23 mouse cellular contexts compared by ENCODE assay signal in genomic region chr1:86719391-86719790, GRCm38 (mm10). TPM values are rescaled to one million over a fixed set of nuclear protein-coding genes. Genes with fewer than 3 reads are reported as not detected.
DNase-seq lines count a peak whose midpoint lies in the region; ATAC-seq lines count a peak whose summit lies in the region.
"Had no signal": no experiment of that assay in that cellular context is flagged by ENCODE, and none has a peak within 500 bp of the region (broad histone marks: within the 10 kb centered on the region; RNA-seq: fewer than 3 reads in every experiment).

No protein-coding gene starts in this region.

- peak; percentile 68 to 87 for DNase-seq in adrenal gland, adult (ENCODE audit: inconsistent age in 2 of 2, low spot score in 1 of 2)
- DNase-seq in adrenal gland, adult 18-20 months (ENCODE audit: low spot score in 2 of 2), result no peak
- DNase-seq in lung, postnatal 36 days, result peak; percentile 7
- no peak for DNase-seq in lung, adult 18-20 months
- peak; percentile 72 for DNase-seq in adrenal gland, adult 2 months
- DNase-seq in gastrocnemius, postnatal 14 days, result peak; percentile 19
- no peak for DNase-seq in frontal cortex, postnatal 10 days (ENCODE audit: low spot score in 2 of 2)
- DNase-seq: cerebellum, adult 9-11 months; kidney, adult 18-20 months; layer of hippocampus, postnatal 36 days; right cerebral cortex, adult 18-20 months had no signal

- no peak for ATAC-seq in cerebellum, adult (ENCODE audit: insufficient number of reproducible peaks, low FRiP score, low TSS enrichment)
- ATAC-seq: CD4-positive, CD25-positive, alpha-beta regulatory T cell, adult 4 months; forebrain, embryonic 13.5 days; lung, postnatal 0 days; midbrain, embryonic 16.5 days had no signal

- intact Hi-C loops in gastrocnemius, postnatal 14 days (cut with DNase I; ENCODE audit: low total_unique reads), result no loop called here

RNA-seq across cellular contexts. Expression of gene Dis3l2, which starts 15.8 kb away (rescaled TPM):
- total RNA-seq in adrenal gland, adult 18-20 months (2021), result 10 to 100 TPM; 12.5 to 14.2 TPM
- 10 to 100 TPM; 14.8 to 14.9 TPM for total RNA-seq in adrenal gland, adult 2 months (2021)
- 8.4 and 11.2 TPM in 2 replicates for polyA plus RNA-seq in adrenal gland, adult 2 months (2012; rRNA removed)
- total RNA-seq in gastrocnemius, postnatal 14 days (2021), result 10 to 100 TPM; 11.1 to 12.0 TPM

RNA-seq across cellular contexts. Expression of gene Nppc, which starts 49.0 kb away (rescaled TPM):
- total RNA-seq in adrenal gland, adult 18-20 months (2021), result under 1 TPM in 1 of 2 experiments, not detected in 1; 0.40 TPM
- under 1 TPM in 1 of 2 experiments, not detected in 1; 0.55 TPM for total RNA-seq in adrenal gland, adult 2 months (2021)
- 0.44 and 0.45 TPM in 2 replicates for polyA plus RNA-seq in adrenal gland, adult 2 months (2012; rRNA removed)
- total RNA-seq in gastrocnemius, postnatal 14 days (2021), result 1 to 10 TPM in 1 of 2 experiments, under 1 TPM in 1; 0.51 to 2.3 TPM
- total RNA-seq: granulocyte monocyte progenitor cell, adult 5-6 weeks; megakaryocyte progenitor cell, adult 5-6 weeks; MEL; neutrophil, adult 5-6 weeks had no signal
- polyA plus RNA-seq: CD4-positive, CD25-positive, alpha-beta regulatory T cell, adult 4 months; erythroblast, embryonic 14.5 days; liver, embryonic 15.5 days; small intestine, adult 2 months had no signal

Comparison
In these comparisons a context has a peak if more than half of its experiments do, and no peak if none do; other contexts are left out.
1. DNase-seq: peak in adrenal gland, adult (2 of 2), lung, postnatal 36 days (single experiment), adrenal gland, adult 2 months (single experiment) and gastrocnemius, postnatal 14 days (single experiment); none in adrenal gland, adult 18-20 months (0 of 2), lung, adult 18-20 months (0 of 2) and frontal cortex, postnatal 10 days (0 of 2).